Mouse (Mus musculus) monocyte, adult 5-6 weeks (primary cell): ENCODE measurements around the gene Nr1i3. TPM values are rescaled to one million over a fixed set of nuclear protein-coding genes. Genes with fewer than 3 reads are reported as not detected.
"Not testable (repeated sequence)": the region's sequence is repeated elsewhere in the genome, so short reads cannot be mapped to it uniquely, and the experiment has no call there.

Source experiments
- ATAC-seq: fragments of 153-309, 156-312 bp; replicated peaks from 2 replicates; pipeline ENCODE4 v1.8.0; 2017; ENCODE audit warnings: mild to moderate bottlenecking; ENCODE audit not compliant: low TSS enrichment, insufficient number of reproducible peaks, severe bottlenecking, poor library complexity, low FRiP score
- total RNA-seq: library from RNA; stranded (forward); fragments of 200-1000, 200-491, 200-594 nt; gene quantifications from 3 replicates; pipeline ENCODE4 v1.2.3, GENCODE M21; 2017

Nr1i3 gene
- total RNA-seq, 1 experiment from 2014 or later, result 0.86 TPM

- no peak for ATAC-seq
Measured at GRCm38 (mm10) chr1:171223796-171224195, 10.0 kb downstream of the Nr1i3 start.

- no peak for ATAC-seq
Measured at GRCm38 (mm10) chr1:171224857-171225256, 11.1 kb downstream of the Nr1i3 start, which contains the start of gene Apoa2. Apoa2 (plus strand) TSS chr1:171225054.

GRCm38 (mm10) chr1:171226780-171227179, 13.0 kb downstream of the Nr1i3 start:
- no peak for ATAC-seq

GRCm38 (mm10) chr1:171227879-171228278, 14.1 kb downstream of the Nr1i3 start:
- ATAC-seq, result no peak

GRCm38 (mm10) chr1:171229750-171230149, 16.0 kb downstream of the Nr1i3 start:
- ATAC-seq, result no peak

- ATAC-seq, result no peak
Measured at GRCm38 (mm10) chr1:171230215-171230614, 16.4 kb downstream of the Nr1i3 start.

GRCm38 (mm10) chr1:171231844-171232243, 18.1 kb downstream of the Nr1i3 start:
- peak; percentile 55 for ATAC-seq

- no peak for ATAC-seq
Measured at GRCm38 (mm10) chr1:171232348-171232747, 18.6 kb downstream of the Nr1i3 start.

GRCm38 (mm10) chr1:171232800-171233730, 19.3 kb downstream of the Nr1i3 start:
- peak; percentile 5; the same call in 1 of the 2 replicates for ATAC-seq

- peak; percentile 88 for ATAC-seq
Measured at GRCm38 (mm10) chr1:171234126-171234525, 20.4 kb downstream of the Nr1i3 start, which contains the start of gene Fcer1g. Fcer1g (minus strand) TSS chr1:171234365.

GRCm38 (mm10) chr1:171234538-171234937, 20.8 kb downstream of the Nr1i3 start:
- ATAC-seq, result peak; percentile 34

GRCm38 (mm10) chr1:171235791-171236190, 22.0 kb downstream of the Nr1i3 start:
- no peak for ATAC-seq

- no peak for ATAC-seq
Measured at GRCm38 (mm10) chr1:171237438-171237837, 23.7 kb downstream of the Nr1i3 start.

GRCm38 (mm10) chr1:171238463-171238862, 24.7 kb downstream of the Nr1i3 start:
- peak; percentile 70 for ATAC-seq

GRCm38 (mm10) chr1:171239992-171240744, 26.4 kb downstream of the Nr1i3 start:
- no peak for ATAC-seq

- ATAC-seq, result no peak
Measured at GRCm38 (mm10) chr1:171240911-171241310, 27.1 kb downstream of the Nr1i3 start.

- ATAC-seq, result not testable (repeated sequence)
Measured at GRCm38 (mm10) chr1:171241952-171242351, 28.2 kb downstream of the Nr1i3 start.

GRCm38 (mm10) chr1:171245353-171245752, 31.6 kb downstream of the Nr1i3 start:
- no peak for ATAC-seq

- peak; percentile 98 for ATAC-seq
Measured at GRCm38 (mm10) chr1:171246709-171247452, 33.1 kb downstream of the Nr1i3 start.
